Mouse (Mus musculus): ENCODE measurements around the gene Chmp5. TPM values are rescaled to one million over a fixed set of nuclear protein-coding genes. Genes with fewer than 3 reads are reported as not detected.

The Chmp5 gene
- 112 TPM in 2 replicates for polyA plus RNA-seq (2015; fragmentation: Nextera tagmentation; extraction: Ambion mirVana)

DNA sequence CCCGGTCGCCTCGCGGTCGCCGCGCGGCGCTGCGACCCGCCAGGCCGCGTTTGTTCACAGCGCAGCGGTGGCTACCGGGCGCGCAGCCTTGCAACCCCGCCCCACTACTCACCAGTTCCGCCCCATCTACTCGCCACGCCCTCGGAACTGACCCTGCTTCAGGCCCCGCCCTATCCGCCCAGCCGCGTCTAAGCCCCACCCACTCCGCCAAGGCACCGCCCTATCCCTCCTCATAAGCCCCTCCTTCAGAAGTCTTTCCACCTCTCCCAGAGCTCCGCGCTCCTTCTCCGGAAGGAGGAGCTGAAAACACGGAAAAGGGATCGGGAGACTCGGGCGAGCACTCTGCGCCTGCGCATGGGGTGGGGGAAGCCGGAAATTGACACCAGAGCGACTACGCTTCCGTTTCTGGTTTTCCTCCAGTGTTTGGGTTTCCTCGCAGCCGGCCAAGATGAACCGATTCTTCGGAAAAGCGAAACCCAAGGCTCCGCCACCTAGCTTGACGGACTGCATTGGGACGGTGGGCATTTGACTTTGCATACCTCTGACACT lies at the start of gene Chmp5, which contains the start of gene Bag1:
Gene Chmp5, plus strand, starts transcription at position 248 of the 549 bp plus-strand sequence.
Gene Bag1, minus strand, starts transcription at position 135 of the 549 bp plus-strand sequence.
- Histone ChIP-seq H3K36me3 (peaks cover 43% of the 10 kb centered on the region), H3K9me3 (replicated peaks) (no peaks in the 10 kb centered on the region)
- under 1% methylated on average over 50 of the region's 50 CpGs for WGBS

GRCm38 (mm10) chr4:40898476-40899044 lies 49.6 kb upstream of the Chmp5 start:
- 69% methylated on average over 6 of the region's 6 CpGs for WGBS
- ATAC-seq (ENCODE audit: insufficient number of reproducible peaks, low FRiP score, low TSS enrichment, low read depth), result no peak

More for the DNA sequence above, at the start of gene Chmp5, which contains the start of gene Bag1:
- H3K27me3 ChIP-seq, result no peaks in the 10 kb centered on the region
- H3K27ac ChIP-seq (replicated peaks), result peak within 1 kb of the TSS; percentile 86
- peak; percentile 99 for ATAC-seq (ENCODE audit: insufficient number of reproducible peaks, low FRiP score, low TSS enrichment, low read depth)
- peak within 1 kb of the TSS; percentile 99 for H3K4me3 ChIP-seq (replicated peaks)
- H3K4me2 ChIP-seq (replicated peaks), result peak within 1 kb of the TSS; percentile 72
- H3K4me1 ChIP-seq, result peaks cover 20% of the 10 kb centered on the region
- peak within 1 kb of the TSS; percentile 73 for H3K9ac ChIP-seq

GRCm38 (mm10) chr4:40899264-40899663 lies 48.9 kb upstream of the Chmp5 start:
- Histone ChIP-seq H3K9ac (no peak overlapping the region), H3K27me3 (no peaks in the 10 kb centered on the region), H3K36me3 (no peaks in the 10 kb centered on the region), H3K9me3 (replicated peaks) (no peaks in the 10 kb centered on the region), H3K4me2 (replicated peaks) (no peak overlapping the region), H3K27ac (replicated peaks) (no peak overlapping the region), H3K4me3 (replicated peaks) (no peak overlapping the region), H3K4me1 (0 out of 2 replicates have a peak, but pooled peaks cover 4% of the 10 kb centered on the region)
- 67% methylated on average over 2 of the region's 2 CpGs for WGBS
- no peak for ATAC-seq (ENCODE audit: insufficient number of reproducible peaks, low FRiP score, low TSS enrichment, low read depth)

More at GRCm38 (mm10) chr4:40898476-40899044, 49.6 kb upstream of the Chmp5 start:
- Histone ChIP-seq H3K27me3 (no peaks in the 10 kb centered on the region), H3K4me2 (replicated peaks) (no peak overlapping the region), H3K9ac (no peak overlapping the region), H3K36me3 (no peaks in the 10 kb centered on the region), H3K9me3 (replicated peaks) (no peaks in the 10 kb centered on the region), H3K27ac (replicated peaks) (no peak overlapping the region), H3K4me1 (0 out of 2 replicates have a peak, but pooled peaks cover 4% of the 10 kb centered on the region), H3K4me3 (replicated peaks) (no peak overlapping the region)

DNA sequence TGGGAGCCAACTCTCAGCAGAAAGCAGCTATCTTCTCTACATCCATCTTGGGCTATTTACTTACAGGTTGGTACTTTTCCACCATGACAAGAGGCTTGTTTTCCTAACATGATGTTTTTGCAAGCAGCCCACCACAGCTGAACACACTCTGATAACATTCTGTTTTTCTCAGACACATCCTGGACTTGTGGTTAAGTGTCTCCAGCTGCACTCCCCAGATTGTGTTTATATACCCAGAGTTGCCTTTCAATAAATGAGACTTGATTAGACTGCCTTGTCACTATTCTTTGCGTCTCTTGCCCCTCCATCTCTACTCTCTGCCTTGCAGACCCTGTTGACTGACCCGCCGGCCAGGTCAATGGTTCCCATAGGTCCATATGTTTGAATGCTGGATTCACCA lies 48.1 kb upstream of the Chmp5 start:
- H3K4me3 ChIP-seq (replicated peaks), result no peak overlapping the region
- H3K4me2 ChIP-seq (replicated peaks), result no peak overlapping the region
- H3K27ac ChIP-seq (replicated peaks), result no peak overlapping the region
- WGBS, result 83% methylated on average over 3 of the region's 3 CpGs
- H3K9me3 ChIP-seq (replicated peaks), result no peaks in the 10 kb centered on the region
- ATAC-seq (ENCODE audit: insufficient number of reproducible peaks, low FRiP score, low TSS enrichment, low read depth), result no peak
- H3K4me1 ChIP-seq, result 0 out of 2 replicates have a peak, but pooled peaks cover 4% of the 10 kb centered on the region
- no peak overlapping the region for H3K9ac ChIP-seq
- no peaks in the 10 kb centered on the region for H3K27me3 ChIP-seq
- no peaks in the 10 kb centered on the region for H3K36me3 ChIP-seq

- Histone ChIP-seq H3K4me3 (replicated peaks) (no peak overlapping the region), H3K4me2 (replicated peaks) (no peak overlapping the region), H3K9me3 (replicated peaks) (no peaks in the 10 kb centered on the region), H3K4me1 (0 out of 2 replicates have a peak, but pooled peaks cover 4% of the 10 kb centered on the region), H3K36me3 (no peaks in the 10 kb centered on the region), H3K27me3 (no peaks in the 10 kb centered on the region), H3K27ac (replicated peaks) (no peak overlapping the region), H3K9ac (no peak overlapping the region)
- ATAC-seq (ENCODE audit: insufficient number of reproducible peaks, low FRiP score, low TSS enrichment, low read depth), result no peak
- WGBS, result 87% methylated on average over 4 of the region's 4 CpGs
These were observed 47.6 kb upstream of the Chmp5 start for GRCm38 (mm10) chr4:40900612-40901011.

DNA sequence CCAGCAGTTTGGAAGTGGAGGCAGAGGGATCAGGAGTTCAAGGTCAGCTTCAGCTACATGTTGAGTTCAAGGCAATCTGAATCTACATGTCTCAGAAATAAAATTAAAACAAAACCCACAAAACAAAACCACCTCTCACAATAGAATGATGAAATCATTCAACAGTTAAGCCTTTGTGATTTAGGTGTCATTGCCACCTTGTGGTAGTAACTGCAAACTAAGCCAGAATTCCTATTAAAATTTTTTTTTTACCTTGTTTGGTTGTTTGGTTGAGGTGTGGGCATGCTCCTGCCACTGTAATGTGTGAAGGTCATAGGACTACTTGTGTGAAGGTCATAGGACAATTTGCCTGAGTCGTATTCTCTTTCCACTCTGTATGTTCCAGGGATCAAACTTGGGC lies 41.9 kb upstream of the Chmp5 start:
- Histone ChIP-seq H3K4me3 (replicated peaks) (no peak overlapping the region), H3K36me3 (no peaks in the 10 kb centered on the region), H3K9me3 (replicated peaks) (no peaks in the 10 kb centered on the region), H3K4me2 (replicated peaks) (no peak overlapping the region), H3K9ac (no peak overlapping the region), H3K27ac (replicated peaks) (no peak overlapping the region), H3K27me3 (no peaks in the 10 kb centered on the region), H3K4me1 (peaks cover 7% of the 10 kb centered on the region; the same call in 1 of the 2 replicates)
- 48% methylated on average over 1 of the region's 1 CpGs for WGBS
- ATAC-seq (ENCODE audit: insufficient number of reproducible peaks, low FRiP score, low TSS enrichment, low read depth), result no peak

- Histone ChIP-seq H3K4me1 (peaks cover 7% of the 10 kb centered on the region; the same call in 1 of the 2 replicates), H3K36me3 (no peaks in the 10 kb centered on the region), H3K27me3 (no peaks in the 10 kb centered on the region), H3K27ac (replicated peaks) (no peak overlapping the region), H3K4me3 (replicated peaks) (no peak overlapping the region), H3K9me3 (replicated peaks) (no peaks in the 10 kb centered on the region), H3K4me2 (replicated peaks) (no peak overlapping the region), H3K9ac (no peak overlapping the region)
- 41% methylated on average over 20 of the region's 20 CpGs for whole genome bisulfite sequencing
- no peak for ATAC-seq (ENCODE audit: insufficient number of reproducible peaks, low FRiP score, low TSS enrichment, low read depth)
These were observed 39.8 kb upstream of the Chmp5 start for GRCm38 (mm10) chr4:40908261-40908969.

GRCm38 (mm10) chr4:40914287-40914867 lies 33.8 kb upstream of the Chmp5 start:
- no peak for ATAC-seq (ENCODE audit: insufficient number of reproducible peaks, low FRiP score, low TSS enrichment, low read depth)
- Histone ChIP-seq H3K36me3 (no peaks in the 10 kb centered on the region), H3K27ac (replicated peaks) (no peak overlapping the region), H3K4me1 (0 out of 2 replicates have a peak, but pooled peaks cover 3% of the 10 kb centered on the region), H3K4me2 (replicated peaks) (no peak overlapping the region), H3K4me3 (replicated peaks) (no peak overlapping the region), H3K27me3 (no peaks in the 10 kb centered on the region), H3K9me3 (replicated peaks) (no peaks in the 10 kb centered on the region), H3K9ac (no peak overlapping the region)

DNA sequence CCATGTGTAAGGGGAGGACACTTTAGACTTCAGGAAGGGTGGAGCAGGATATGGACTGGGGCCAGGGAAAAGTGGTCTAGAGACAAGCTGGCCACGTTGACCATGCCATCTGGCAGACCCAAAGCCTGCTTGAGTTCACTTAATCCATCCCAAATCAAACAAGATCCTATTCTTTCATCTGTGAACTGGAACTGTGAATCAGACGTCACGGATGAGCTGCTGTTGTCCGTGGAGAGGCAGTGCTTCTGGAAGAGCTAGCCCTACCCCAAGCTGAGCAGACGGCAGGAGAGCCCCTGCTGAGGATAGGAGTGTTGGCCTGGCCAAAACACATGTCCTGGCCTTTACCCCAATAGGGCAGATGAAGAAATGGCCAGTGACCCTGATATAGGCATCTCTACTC lies 32.3 kb upstream of the Chmp5 start:
- 50% methylated on average over 5 of the region's 5 CpGs for WGBS
- no peak for ATAC-seq (ENCODE audit: insufficient number of reproducible peaks, low FRiP score, low TSS enrichment, low read depth)
- H3K9ac ChIP-seq, result no peak overlapping the region

GRCm38 (mm10) chr4:40916592-40917155 lies 31.5 kb upstream of the Chmp5 start:
- 0 out of 2 replicates have a peak, but pooled peaks cover 6% of the 10 kb centered on the region for H3K4me1 ChIP-seq
- H3K4me3 ChIP-seq (replicated peaks), result no peak overlapping the region
- ATAC-seq (ENCODE audit: insufficient number of reproducible peaks, low FRiP score, low TSS enrichment, low read depth), result no peak
- no peaks in the 10 kb centered on the region for H3K36me3 ChIP-seq
- no peaks in the 10 kb centered on the region for H3K27me3 ChIP-seq
- no peak overlapping the region for H3K4me2 ChIP-seq (replicated peaks)
- no peak overlapping the region for H3K27ac ChIP-seq (replicated peaks)
- 88% methylated on average over 7 of the region's 7 CpGs for WGBS
- H3K9ac ChIP-seq, result no peak overlapping the region
- no peaks in the 10 kb centered on the region for H3K9me3 ChIP-seq (replicated peaks)

More for the DNA sequence above, 32.3 kb upstream of the Chmp5 start:
- no peaks in the 10 kb centered on the region for H3K9me3 ChIP-seq (replicated peaks)
- no peak overlapping the region for H3K4me2 ChIP-seq (replicated peaks)
- no peak overlapping the region for H3K27ac ChIP-seq (replicated peaks)
- H3K4me1 ChIP-seq, result 0 out of 2 replicates have a peak, but pooled peaks cover 6% of the 10 kb centered on the region
- H3K4me3 ChIP-seq (replicated peaks), result no peak overlapping the region
- H3K27me3 ChIP-seq, result no peaks in the 10 kb centered on the region
- H3K36me3 ChIP-seq, result no peaks in the 10 kb centered on the region

DNA sequence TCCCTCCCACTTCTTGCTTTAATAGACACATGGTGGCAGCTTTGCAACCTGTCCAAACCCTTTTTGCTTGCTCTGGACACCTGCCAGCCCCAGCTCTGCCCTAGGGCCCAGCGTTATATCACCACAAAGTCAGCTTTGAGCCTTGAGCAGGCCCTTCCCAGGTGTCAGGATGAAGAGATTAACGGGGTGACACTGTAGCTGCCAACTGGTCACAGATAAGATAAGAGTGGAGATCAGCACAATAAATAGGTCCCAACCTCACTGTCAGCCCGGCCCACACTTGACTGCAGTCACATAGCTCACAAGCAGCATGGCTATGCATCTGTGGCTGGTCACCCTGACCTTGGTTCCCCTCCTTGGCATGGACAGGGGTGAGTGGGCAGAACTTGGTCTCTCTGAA lies 28.4 kb upstream of the Chmp5 start, which contains the start of gene Spink4:
Gene Spink4, plus strand, starts transcription at position 268 of the 400 bp plus-strand sequence.
- H3K36me3 ChIP-seq, result no peaks in the 10 kb centered on the region
- no peaks in the 10 kb centered on the region for H3K9me3 ChIP-seq (replicated peaks)
- no peak within 1 kb of the TSS for H3K9ac ChIP-seq
- H3K4me3 ChIP-seq (replicated peaks), result no peak within 1 kb of the TSS
- 0 out of 2 replicates have a peak, but pooled peaks cover 6% of the 10 kb centered on the region for H3K4me1 ChIP-seq
- H3K27me3 ChIP-seq, result no peaks in the 10 kb centered on the region; the same call in 1 of the 2 replicates
- no peak for ATAC-seq (ENCODE audit: insufficient number of reproducible peaks, low FRiP score, low TSS enrichment, low read depth)
- 48% methylated on average over 3 of the region's 3 CpGs for WGBS
- H3K27ac ChIP-seq (replicated peaks), result no peak within 1 kb of the TSS
- no peak within 1 kb of the TSS for H3K4me2 ChIP-seq (replicated peaks)

All from embryonic facial prominence, embryonic 15.5 days (tissue).